Mouse (Mus musculus): ENCODE results near the gene Rab11fip2. TPM values are rescaled to one million over a fixed set of nuclear protein-coding genes. Genes with fewer than 3 reads are reported as not detected.

The Rab11fip2 gene
- polyA plus RNA-seq, 1 experiment from 2014 or later, result 4.9 TPM

GRCm38 (mm10) chr19:59888846-59889245 lies 54.6 kb downstream of the Rab11fip2 start:
- Histone ChIP-seq H3K27me3 (ENCODE audit: control insufficient read depth, insufficient read depth, low read length) (no peaks in the 10 kb centered on the region), H3K9ac (replicated peaks; ENCODE audit: low read length) (no peak overlapping the region), H3K4me3 (ENCODE audit: low read depth, low read length) (no peak overlapping the region), H3K36me3 (replicated peaks; ENCODE audit: control insufficient read depth, insufficient read depth, low read depth, low read length) (no peaks in the 10 kb centered on the region), H3K4me1 (ENCODE audit: control insufficient read depth, insufficient read depth, low read length) (no peaks in the 10 kb centered on the region), H3K4me2 (ENCODE audit: low read depth, low read length) (no peak overlapping the region), H3K9me3 (replicated peaks; ENCODE audit: control insufficient read depth, low read length) (no peaks in the 10 kb centered on the region), H3K27ac (replicated peaks; ENCODE audit: low read depth, low read length) (no peak overlapping the region)
- WGBS, result 93% methylated on average over 2 of the region's 2 CpGs
- no peak for DNase-seq (ENCODE audit: low spot score)
- ATAC-seq (replicated peaks; ENCODE audit: insufficient number of reproducible peaks, low FRiP score, low TSS enrichment, low read depth), result no peak

DNA sequence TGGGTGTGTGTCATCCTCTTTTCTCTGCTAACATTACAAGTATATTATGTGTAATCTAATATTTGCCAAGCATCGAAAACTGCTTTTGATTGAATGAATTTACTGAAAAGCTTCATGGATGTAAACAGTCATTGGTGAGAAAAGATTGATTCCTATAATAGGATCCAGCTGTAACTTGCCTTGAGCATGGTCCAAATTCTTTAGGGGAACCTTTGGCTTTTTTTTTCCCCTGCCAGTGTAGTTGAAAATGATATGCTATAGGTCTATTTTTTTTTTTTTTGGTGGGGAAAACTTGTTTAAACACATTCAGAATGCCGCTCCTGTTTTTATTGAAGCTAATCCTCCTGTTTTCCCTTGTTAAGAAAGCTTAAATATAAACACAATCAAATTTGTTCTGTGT lies 55.6 kb downstream of the Rab11fip2 start:
- Histone ChIP-seq H3K27me3 (ENCODE audit: control insufficient read depth, insufficient read depth, low read length) (no peaks in the 10 kb centered on the region), H3K36me3 (replicated peaks; ENCODE audit: control insufficient read depth, insufficient read depth, low read depth, low read length) (no peaks in the 10 kb centered on the region), H3K9ac (replicated peaks; ENCODE audit: low read length) (no peak overlapping the region), H3K27ac (replicated peaks; ENCODE audit: low read depth, low read length) (no peak overlapping the region), H3K4me1 (ENCODE audit: control insufficient read depth, insufficient read depth, low read length) (no peaks in the 10 kb centered on the region), H3K4me2 (ENCODE audit: low read depth, low read length) (no peak overlapping the region), H3K4me3 (ENCODE audit: low read depth, low read length) (no peak overlapping the region), H3K9me3 (replicated peaks; ENCODE audit: control insufficient read depth, low read length) (no peaks in the 10 kb centered on the region)
- ATAC-seq (replicated peaks; ENCODE audit: insufficient number of reproducible peaks, low FRiP score, low TSS enrichment, low read depth), result no peak
- peak; percentile 62 for DNase-seq (ENCODE audit: low spot score)
- 28% methylated on average over 2 of the region's 2 CpGs for WGBS

GRCm38 (mm10) chr19:59885301-59885700 lies 58.2 kb downstream of the Rab11fip2 start:
- 74% methylated on average over 2 of the region's 2 CpGs for WGBS
- no peak for ATAC-seq (replicated peaks; ENCODE audit: insufficient number of reproducible peaks, low FRiP score, low TSS enrichment, low read depth)
- H3K9ac ChIP-seq (replicated peaks; ENCODE audit: low read length), result no peak overlapping the region

DNA sequence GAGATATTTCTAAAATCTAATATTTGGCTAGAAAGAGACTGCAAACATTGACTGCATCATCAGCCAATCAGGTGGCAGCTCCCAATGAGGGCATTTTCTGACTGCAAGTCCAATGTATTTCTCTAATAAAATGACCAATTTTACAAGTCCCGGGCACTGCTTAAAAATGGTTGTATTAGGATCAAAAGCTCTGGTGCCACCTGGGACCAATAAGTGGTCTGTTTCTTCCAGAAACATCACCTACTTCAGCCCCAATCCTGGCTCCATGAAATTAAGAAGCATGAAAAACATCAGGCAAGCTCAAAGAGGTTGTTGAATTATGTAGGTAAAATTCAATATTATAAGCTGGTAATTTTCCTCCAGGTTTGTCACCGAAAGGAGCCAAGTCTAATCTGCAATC lies 66.2 kb downstream of the Rab11fip2 start:
- no peaks in the 10 kb centered on the region for H3K27me3 ChIP-seq (ENCODE audit: control insufficient read depth, insufficient read depth, low read length)
- WGBS, result 80% methylated on average over 2 of the region's 2 CpGs
- no peak overlapping the region for H3K4me2 ChIP-seq (ENCODE audit: low read depth, low read length)
- H3K4me3 ChIP-seq (ENCODE audit: low read depth, low read length), result no peak overlapping the region
- H3K4me1 ChIP-seq (ENCODE audit: control insufficient read depth, insufficient read depth, low read length), result no peaks in the 10 kb centered on the region
- DNase-seq (ENCODE audit: low spot score) (no peak), ATAC-seq (replicated peaks; ENCODE audit: insufficient number of reproducible peaks, low FRiP score, low TSS enrichment, low read depth) (no peak)
- no peaks in the 10 kb centered on the region for H3K9me3 ChIP-seq (replicated peaks; ENCODE audit: control insufficient read depth, low read length)
- H3K27ac ChIP-seq (replicated peaks; ENCODE audit: low read depth, low read length), result no peak overlapping the region
- no peaks in the 10 kb centered on the region for H3K36me3 ChIP-seq (replicated peaks; ENCODE audit: control insufficient read depth, insufficient read depth, low read depth, low read length)
- H3K9ac ChIP-seq (replicated peaks; ENCODE audit: low read length), result no peak overlapping the region

More at GRCm38 (mm10) chr19:59885301-59885700, 58.2 kb downstream of the Rab11fip2 start:
- H3K4me2 ChIP-seq (ENCODE audit: low read depth, low read length), result no peak overlapping the region
- no peaks in the 10 kb centered on the region for H3K36me3 ChIP-seq (replicated peaks; ENCODE audit: control insufficient read depth, insufficient read depth, low read depth, low read length)
- H3K27ac ChIP-seq (replicated peaks; ENCODE audit: low read depth, low read length), result no peak overlapping the region
- H3K27me3 ChIP-seq (ENCODE audit: control insufficient read depth, insufficient read depth, low read length), result no peaks in the 10 kb centered on the region
- no peaks in the 10 kb centered on the region for H3K4me1 ChIP-seq (ENCODE audit: control insufficient read depth, insufficient read depth, low read length)
- no peak for DNase-seq (ENCODE audit: low spot score)
- H3K9me3 ChIP-seq (replicated peaks; ENCODE audit: control insufficient read depth, low read length), result no peaks in the 10 kb centered on the region
- no peak overlapping the region for H3K4me3 ChIP-seq (ENCODE audit: low read depth, low read length)

- DNase-seq (ENCODE audit: low spot score) (no peak), ATAC-seq (replicated peaks; ENCODE audit: insufficient number of reproducible peaks, low FRiP score, low TSS enrichment, low read depth) (peak; percentile 52; the same call in 1 of the 2 replicates)
- Histone ChIP-seq H3K27me3 (ENCODE audit: control insufficient read depth, insufficient read depth, low read length) (no peaks in the 10 kb centered on the region), H3K27ac (replicated peaks; ENCODE audit: low read depth, low read length) (no peak overlapping the region), H3K9me3 (replicated peaks; ENCODE audit: control insufficient read depth, low read length) (no peaks in the 10 kb centered on the region), H3K9ac (replicated peaks; ENCODE audit: low read length) (no peak overlapping the region), H3K36me3 (replicated peaks; ENCODE audit: control insufficient read depth, insufficient read depth, low read depth, low read length) (no peaks in the 10 kb centered on the region), H3K4me2 (ENCODE audit: low read depth, low read length) (no peak overlapping the region), H3K4me1 (ENCODE audit: control insufficient read depth, insufficient read depth, low read length) (no peaks in the 10 kb centered on the region), H3K4me3 (ENCODE audit: low read depth, low read length) (no peak overlapping the region)
- WGBS, result 70% methylated on average over 9 of the region's 9 CpGs
Measured at GRCm38 (mm10) chr19:59866666-59867065, 76.8 kb downstream of the Rab11fip2 start.

DNA sequence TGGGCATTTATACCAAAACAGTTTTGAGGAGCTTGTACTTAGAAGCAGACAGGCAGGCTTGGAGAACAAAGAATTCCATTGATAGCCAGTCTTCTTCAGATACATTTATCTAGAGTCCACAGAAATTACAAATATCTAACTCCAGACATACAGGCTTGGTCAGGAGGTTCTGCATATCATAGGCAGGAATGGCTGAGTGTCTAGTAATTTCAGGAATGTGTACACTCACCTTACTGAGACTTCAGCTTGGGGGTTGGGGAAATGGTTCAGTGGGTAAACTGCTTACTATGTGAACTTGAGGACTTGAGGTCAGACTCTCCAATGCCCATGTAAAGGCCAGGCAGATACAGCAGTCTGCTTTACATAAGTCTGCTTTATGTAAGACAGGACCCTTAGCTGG lies 81.0 kb downstream of the Rab11fip2 start:
- ATAC-seq (replicated peaks; ENCODE audit: insufficient number of reproducible peaks, low FRiP score, low TSS enrichment, low read depth) (no peak), DNase-seq (ENCODE audit: low spot score) (no peak)
- no peak overlapping the region for H3K4me3 ChIP-seq (ENCODE audit: low read depth, low read length)
- no peak overlapping the region for H3K9ac ChIP-seq (replicated peaks; ENCODE audit: low read length)
- H3K9me3 ChIP-seq (replicated peaks; ENCODE audit: control insufficient read depth, low read length), result no peaks in the 10 kb centered on the region
- no peaks in the 10 kb centered on the region for H3K4me1 ChIP-seq (ENCODE audit: control insufficient read depth, insufficient read depth, low read length)
- H3K27me3 ChIP-seq (ENCODE audit: control insufficient read depth, insufficient read depth, low read length), result no peaks in the 10 kb centered on the region
- H3K36me3 ChIP-seq (replicated peaks; ENCODE audit: control insufficient read depth, insufficient read depth, low read depth, low read length), result no peaks in the 10 kb centered on the region
- H3K4me2 ChIP-seq (ENCODE audit: low read depth, low read length), result no peak overlapping the region
- H3K27ac ChIP-seq (replicated peaks; ENCODE audit: low read depth, low read length), result no peak overlapping the region

- Histone ChIP-seq H3K27me3 (ENCODE audit: control insufficient read depth, insufficient read depth, low read length) (no peaks in the 10 kb centered on the region), H3K4me2 (ENCODE audit: low read depth, low read length) (no peak overlapping the region), H3K4me3 (ENCODE audit: low read depth, low read length) (no peak overlapping the region), H3K9me3 (replicated peaks; ENCODE audit: control insufficient read depth, low read length) (no peaks in the 10 kb centered on the region), H3K27ac (replicated peaks; ENCODE audit: low read depth, low read length) (no peak overlapping the region), H3K4me1 (ENCODE audit: control insufficient read depth, insufficient read depth, low read length) (no peaks in the 10 kb centered on the region), H3K9ac (replicated peaks; ENCODE audit: low read length) (no peak overlapping the region), H3K36me3 (replicated peaks; ENCODE audit: control insufficient read depth, insufficient read depth, low read depth, low read length) (no peaks in the 10 kb centered on the region)
- no peak for DNase-seq (ENCODE audit: low spot score)
- ATAC-seq (replicated peaks; ENCODE audit: insufficient number of reproducible peaks, low FRiP score, low TSS enrichment, low read depth), result no peak
- WGBS, result 72% methylated on average over 3 of the region's 3 CpGs
Measured at GRCm38 (mm10) chr19:59860799-59861198, 82.7 kb downstream of the Rab11fip2 start.

DNA sequence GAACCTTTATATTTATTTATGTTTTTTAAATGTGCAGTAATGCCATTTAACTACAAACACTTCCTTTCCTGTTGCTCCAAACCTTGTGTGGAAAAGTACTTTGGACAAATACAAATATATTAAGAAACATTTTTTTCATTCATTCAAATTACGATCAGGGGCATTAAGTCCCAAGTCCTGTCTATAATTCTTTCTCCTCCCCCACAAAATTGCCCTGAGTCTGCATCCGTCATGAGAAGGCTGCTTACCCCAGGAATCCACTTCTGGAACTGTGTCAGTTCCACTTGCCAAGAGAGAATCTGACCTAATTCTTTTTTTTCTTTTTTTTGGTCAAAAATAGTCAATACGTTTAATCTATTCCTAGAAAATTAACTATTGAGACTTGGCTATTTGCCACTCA lies 90.4 kb downstream of the Rab11fip2 start:
- Histone ChIP-seq H3K4me3 (ENCODE audit: low read depth, low read length) (no peak overlapping the region), H3K4me1 (ENCODE audit: control insufficient read depth, insufficient read depth, low read length) (no peaks in the 10 kb centered on the region), H3K9me3 (replicated peaks; ENCODE audit: control insufficient read depth, low read length) (no peaks in the 10 kb centered on the region), H3K9ac (replicated peaks; ENCODE audit: low read length) (no peak overlapping the region), H3K27ac (replicated peaks; ENCODE audit: low read depth, low read length) (no peak overlapping the region), H3K36me3 (replicated peaks; ENCODE audit: control insufficient read depth, insufficient read depth, low read depth, low read length) (no peaks in the 10 kb centered on the region), H3K4me2 (ENCODE audit: low read depth, low read length) (no peak overlapping the region), H3K27me3 (ENCODE audit: control insufficient read depth, insufficient read depth, low read length) (no peaks in the 10 kb centered on the region)
- no peak for ATAC-seq (replicated peaks; ENCODE audit: insufficient number of reproducible peaks, low FRiP score, low TSS enrichment, low read depth)
- no peak for DNase-seq (ENCODE audit: low spot score)
- WGBS, result 76% methylated on average over 3 of the region's 3 CpGs

Measured in embryonic facial prominence, embryonic 11.5 days (tissue).